Mouse (Mus musculus) testis, postnatal 14 days (tissue): ENCODE measurements around the gene Itpr2.

Experiments used
- DNase-seq: peaks from one replicate; pipeline ENCODE4 v3.0.0; 2021; ENCODE audit warnings: low spot score

Itpr2 gene

GRCm38 (mm10) chr6:146157983-146158535 is 344.0 kb downstream of the Itpr2 start:
- DNase-seq: no peak

GRCm38 (mm10) chr6:146157099-146157498 is 344.9 kb downstream of the Itpr2 start:
- DNase-seq: no peak

- no peak for DNase-seq
Observed at GRCm38 (mm10) chr6:146156536-146156935, 345.5 kb downstream of the Itpr2 start.

- no peak for DNase-seq
Observed at GRCm38 (mm10) chr6:146155156-146155734, 346.8 kb downstream of the Itpr2 start.

- no peak for DNase-seq
Observed at GRCm38 (mm10) chr6:146152843-146153242, 349.2 kb downstream of the Itpr2 start.

- no peak for DNase-seq
Observed at GRCm38 (mm10) chr6:146140966-146141585, 360.9 kb downstream of the Itpr2 start.

GRCm38 (mm10) chr6:146140171-146140570 is 361.9 kb downstream of the Itpr2 start:
- DNase-seq: no peak

GRCm38 (mm10) chr6:146136646-146137045 is 365.4 kb downstream of the Itpr2 start:
- no peak for DNase-seq

- no peak for DNase-seq
Observed at GRCm38 (mm10) chr6:146136244-146136643, 365.8 kb downstream of the Itpr2 start.

- no peak for DNase-seq
Observed at GRCm38 (mm10) chr6:146135291-146135690, 366.7 kb downstream of the Itpr2 start.

GRCm38 (mm10) chr6:146133921-146134320 is 368.1 kb downstream of the Itpr2 start:
- DNase-seq: no peak

GRCm38 (mm10) chr6:146129066-146129465 is 373.0 kb downstream of the Itpr2 start:
- DNase-seq: no peak

GRCm38 (mm10) chr6:146126823-146127681 is 375.0 kb downstream of the Itpr2 start:
- no peak for DNase-seq

GRCm38 (mm10) chr6:146125621-146126020 is 376.4 kb downstream of the Itpr2 start:
- no peak for DNase-seq

- DNase-seq: no peak
Observed at GRCm38 (mm10) chr6:146124479-146124878, 377.5 kb downstream of the Itpr2 start.

- DNase-seq: no peak
Observed at GRCm38 (mm10) chr6:146123656-146124055, 378.4 kb downstream of the Itpr2 start.

- no peak for DNase-seq
Observed at GRCm38 (mm10) chr6:146120172-146120571, 381.9 kb downstream of the Itpr2 start.

- DNase-seq: no peak
Observed at GRCm38 (mm10) chr6:146114731-146115302, 387.2 kb downstream of the Itpr2 start.

GRCm38 (mm10) chr6:146114071-146114470 is 388.0 kb downstream of the Itpr2 start:
- DNase-seq: no peak

GRCm38 (mm10) chr6:146113085-146113484 is 388.9 kb downstream of the Itpr2 start:
- DNase-seq: no peak

- no peak for DNase-seq
Observed at GRCm38 (mm10) chr6:146112211-146112610, 389.8 kb downstream of the Itpr2 start.

- DNase-seq: no peak
Observed at GRCm38 (mm10) chr6:146111781-146112180, 390.2 kb downstream of the Itpr2 start.
